Mouse (Mus musculus): ENCODE results near the gene Chga. TPM values are rescaled to one million over a fixed set of nuclear protein-coding genes. Genes with fewer than 3 reads are reported as not detected.

The Chga gene
- polyA plus RNA-seq, 1 experiment: 0.12 TPM

GRCm38 (mm10) chr12:102555850-102556249, 1.1 kb downstream of the Chga start:
- Histone ChIP-seq H3K27ac (ENCODE audit: insufficient read depth, low read length) (no peak overlapping the region), H3K27me3 (ENCODE audit: control insufficient read depth, insufficient read depth, low read length) (peaks cover 3% of the 10 kb centered on the region; the same call in 1 of the 2 replicates), H3K36me3 (ENCODE audit: control insufficient read depth, insufficient read depth, low read length) (no peaks in the 10 kb centered on the region), H3K4me1 (ENCODE audit: control insufficient read depth, insufficient read depth, insufficient read length) (no peaks in the 10 kb centered on the region), H3K4me3 (ENCODE audit: extremely low read depth, insufficient read depth, insufficient read length) (no peak overlapping the region)
- no peak for TF ChIP-seq POLR2A (IDR thresholded peaks at IDR 0.05; ENCODE audit: low read depth, low read length)
- TF ChIP-seq CTCF (IDR thresholded peaks at IDR 0.05; ENCODE audit: extremely low read depth, insufficient read depth, insufficient read length, insufficient replicate concordance): no peak
- no peak for DNase-seq (ENCODE audit: low read depth in 1 of 2, low spot score in 2 of 2)
- 72% methylated on average over 3 of the region's 3 CpGs for WGBS

DNA sequence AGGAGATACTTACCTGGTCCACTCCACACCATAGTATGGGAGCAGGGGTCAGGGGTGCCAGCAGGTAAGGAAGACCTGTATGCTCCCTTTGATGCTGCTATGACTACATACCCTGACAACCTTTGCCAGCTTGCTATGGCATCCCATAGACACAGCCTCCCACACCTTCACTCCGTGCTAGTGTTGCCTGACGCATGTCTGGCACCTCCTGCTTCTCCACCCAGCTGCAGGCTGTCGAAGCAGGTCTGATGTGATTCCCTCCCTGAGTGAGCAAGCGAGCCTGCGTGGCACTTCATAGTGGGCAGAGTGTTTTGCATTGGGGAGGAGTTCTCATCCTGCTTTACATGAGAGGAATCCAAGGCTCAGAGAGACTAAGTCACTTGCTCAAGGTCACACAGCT, 2.6 kb downstream of the Chga start:
- Histone ChIP-seq H3K4me3 (ENCODE audit: extremely low read depth, insufficient read depth, insufficient read length) (no peak overlapping the region), H3K4me1 (ENCODE audit: control insufficient read depth, insufficient read depth, insufficient read length) (no peaks in the 10 kb centered on the region), H3K36me3 (ENCODE audit: control insufficient read depth, insufficient read depth, low read length) (no peaks in the 10 kb centered on the region), H3K27ac (ENCODE audit: insufficient read depth, low read length) (no peak overlapping the region), H3K27me3 (ENCODE audit: control insufficient read depth, insufficient read depth, low read length) (peaks cover 3% of the 10 kb centered on the region; the same call in 1 of the 2 replicates)
- no peak for TF ChIP-seq POLR2A (IDR thresholded peaks at IDR 0.05; ENCODE audit: low read depth, low read length)
- no peak for TF ChIP-seq CTCF (IDR thresholded peaks at IDR 0.05; ENCODE audit: extremely low read depth, insufficient read depth, insufficient read length, insufficient replicate concordance)
- WGBS: 81% methylated on average over 5 of the region's 5 CpGs
- DNase-seq (ENCODE audit: low read depth in 1 of 2, low spot score in 2 of 2): no peak

- WGBS: 55% methylated on average over 6 of the region's 6 CpGs
- TF ChIP-seq POLR2A (IDR thresholded peaks at IDR 0.05; ENCODE audit: low read depth, low read length) (no peak), CTCF (IDR thresholded peaks at IDR 0.05; ENCODE audit: extremely low read depth, insufficient read depth, insufficient read length, insufficient replicate concordance) (no peak)
- H3K27me3 ChIP-seq (ENCODE audit: control insufficient read depth, insufficient read depth, low read length): no peaks in the 10 kb centered on the region
- H3K4me3 ChIP-seq (ENCODE audit: extremely low read depth, insufficient read depth, insufficient read length): no peak overlapping the region
- peaks cover 4% of the 10 kb centered on the region; the same call in 1 of the 2 replicates for H3K36me3 ChIP-seq (ENCODE audit: control insufficient read depth, insufficient read depth, low read length)
- DNase-seq (ENCODE audit: low read depth in 1 of 2, low spot score in 2 of 2): no peak
- H3K27ac ChIP-seq (ENCODE audit: insufficient read depth, low read length): no peak overlapping the region
- H3K4me1 ChIP-seq (ENCODE audit: control insufficient read depth, insufficient read depth, insufficient read length): no peaks in the 10 kb centered on the region
Observed at GRCm38 (mm10) chr12:102565086-102565485, 10.3 kb downstream of the Chga start.

DNA sequence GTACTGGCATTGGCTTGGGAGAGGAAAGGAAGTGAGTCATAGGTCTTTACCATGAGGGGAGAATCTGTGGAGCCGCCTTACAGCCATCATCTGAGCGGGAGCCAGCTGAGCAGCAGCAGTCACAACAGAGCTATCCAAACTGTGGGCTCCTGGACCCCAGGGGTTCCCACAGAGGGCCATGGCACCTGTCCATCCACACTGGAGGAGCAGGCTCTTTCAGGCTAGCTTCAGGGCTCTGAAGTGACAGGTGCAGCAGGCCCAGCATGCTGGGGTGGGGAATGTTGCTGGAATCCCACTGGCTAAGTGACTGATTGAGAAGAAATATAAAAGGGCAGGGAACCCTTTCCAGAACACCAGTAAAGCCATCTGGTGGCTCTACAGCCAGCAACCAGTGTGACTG, 12.2 kb downstream of the Chga start:
- H3K27ac ChIP-seq (ENCODE audit: insufficient read depth, low read length): no peak overlapping the region
- peaks cover 14% of the 10 kb centered on the region for H3K36me3 ChIP-seq (ENCODE audit: control insufficient read depth, insufficient read depth, low read length)
- 60% methylated on average over 2 of the region's 2 CpGs for WGBS
- no peaks in the 10 kb centered on the region for H3K4me1 ChIP-seq (ENCODE audit: control insufficient read depth, insufficient read depth, insufficient read length)
- no peak for TF ChIP-seq CTCF (IDR thresholded peaks at IDR 0.05; ENCODE audit: extremely low read depth, insufficient read depth, insufficient read length, insufficient replicate concordance)
- TF ChIP-seq POLR2A (IDR thresholded peaks at IDR 0.05; ENCODE audit: low read depth, low read length): no peak
- H3K27me3 ChIP-seq (ENCODE audit: control insufficient read depth, insufficient read depth, low read length): no peaks in the 10 kb centered on the region
- no peak overlapping the region for H3K4me3 ChIP-seq (ENCODE audit: extremely low read depth, insufficient read depth, insufficient read length)
- no peak for DNase-seq (ENCODE audit: low read depth in 1 of 2, low spot score in 2 of 2)

GRCm38 (mm10) chr12:102568219-102568618, 13.4 kb downstream of the Chga start:
- no peak for TF ChIP-seq POLR2A (IDR thresholded peaks at IDR 0.05; ENCODE audit: low read depth, low read length)
- no peak for TF ChIP-seq CTCF (IDR thresholded peaks at IDR 0.05; ENCODE audit: extremely low read depth, insufficient read depth, insufficient read length, insufficient replicate concordance)
- Histone ChIP-seq H3K4me1 (ENCODE audit: control insufficient read depth, insufficient read depth, insufficient read length) (no peaks in the 10 kb centered on the region), H3K27me3 (ENCODE audit: control insufficient read depth, insufficient read depth, low read length) (no peaks in the 10 kb centered on the region), H3K27ac (ENCODE audit: insufficient read depth, low read length) (no peak overlapping the region), H3K4me3 (ENCODE audit: extremely low read depth, insufficient read depth, insufficient read length) (no peak overlapping the region), H3K36me3 (ENCODE audit: control insufficient read depth, insufficient read depth, low read length) (peaks cover 22% of the 10 kb centered on the region)
- no peak for DNase-seq (ENCODE audit: low read depth in 1 of 2, low spot score in 2 of 2)
- WGBS: 68% methylated on average over 7 of the region's 7 CpGs

GRCm38 (mm10) chr12:102570111-102570510, 15.3 kb downstream of the Chga start:
- Histone ChIP-seq H3K27ac (ENCODE audit: insufficient read depth, low read length) (no peak overlapping the region), H3K4me3 (ENCODE audit: extremely low read depth, insufficient read depth, insufficient read length) (no peak overlapping the region), H3K27me3 (ENCODE audit: control insufficient read depth, insufficient read depth, low read length) (no peaks in the 10 kb centered on the region), H3K36me3 (ENCODE audit: control insufficient read depth, insufficient read depth, low read length) (peaks cover 32% of the 10 kb centered on the region), H3K4me1 (ENCODE audit: control insufficient read depth, insufficient read depth, insufficient read length) (no peaks in the 10 kb centered on the region)
- WGBS: 79% methylated on average over 13 of the region's 13 CpGs
- no peak for TF ChIP-seq POLR2A (IDR thresholded peaks at IDR 0.05; ENCODE audit: low read depth, low read length)
- TF ChIP-seq CTCF (IDR thresholded peaks at IDR 0.05; ENCODE audit: extremely low read depth, insufficient read depth, insufficient read length, insufficient replicate concordance): no peak
- no peak for DNase-seq (ENCODE audit: low read depth in 1 of 2, low spot score in 2 of 2)

GRCm38 (mm10) chr12:102570734-102571133, 16.0 kb downstream of the Chga start:
- DNase-seq (ENCODE audit: low read depth in 1 of 2, low spot score in 2 of 2): no peak
- Histone ChIP-seq H3K36me3 (ENCODE audit: control insufficient read depth, insufficient read depth, low read length) (peaks cover 34% of the 10 kb centered on the region), H3K4me1 (ENCODE audit: control insufficient read depth, insufficient read depth, insufficient read length) (no peaks in the 10 kb centered on the region), H3K4me3 (ENCODE audit: extremely low read depth, insufficient read depth, insufficient read length) (no peak overlapping the region), H3K27me3 (ENCODE audit: control insufficient read depth, insufficient read depth, low read length) (no peaks in the 10 kb centered on the region), H3K27ac (ENCODE audit: insufficient read depth, low read length) (no peak overlapping the region)
- WGBS: 57% methylated on average over 5 of the region's 5 CpGs
- no peak for TF ChIP-seq POLR2A (IDR thresholded peaks at IDR 0.05; ENCODE audit: low read depth, low read length)
- TF ChIP-seq CTCF (IDR thresholded peaks at IDR 0.05; ENCODE audit: extremely low read depth, insufficient read depth, insufficient read length, insufficient replicate concordance): no peak
